Mouse (Mus musculus) liver, embryonic 14.5 days (tissue): ENCODE results near the gene Pknox2.

Experiments
- CTCF ChIP-seq: IDR thresholded peaks from 2 replicates; pipeline ENCODE4 v1.5.1; 2016; ENCODE audit warnings: antibody characterized with exemption, low read depth, control low read depth
- EP300 ChIP-seq: IDR thresholded peaks from 2 replicates; pipeline ENCODE4 v1.6.1; 2016; ENCODE audit warnings: antibody characterized with exemption, low read depth

- no peak for TF ChIP-seq CTCF
- no peak for TF ChIP-seq EP300
Measured at GRCm38 (mm10) chr9:37176002-37176401, 28.8 kb upstream of the Pknox2 start.
